Mouse (Mus musculus) thymus, postnatal 4 days (tissue): ENCODE data around the gene Ric1.
A peak's percentile ranks its signal among the peaks of the same experiment; 100 is the strongest.

Experiments used
- DNase-seq: peaks from one replicate; pipeline ENCODE4 v3.0.0; 2021

Ric1 gene

DNA sequence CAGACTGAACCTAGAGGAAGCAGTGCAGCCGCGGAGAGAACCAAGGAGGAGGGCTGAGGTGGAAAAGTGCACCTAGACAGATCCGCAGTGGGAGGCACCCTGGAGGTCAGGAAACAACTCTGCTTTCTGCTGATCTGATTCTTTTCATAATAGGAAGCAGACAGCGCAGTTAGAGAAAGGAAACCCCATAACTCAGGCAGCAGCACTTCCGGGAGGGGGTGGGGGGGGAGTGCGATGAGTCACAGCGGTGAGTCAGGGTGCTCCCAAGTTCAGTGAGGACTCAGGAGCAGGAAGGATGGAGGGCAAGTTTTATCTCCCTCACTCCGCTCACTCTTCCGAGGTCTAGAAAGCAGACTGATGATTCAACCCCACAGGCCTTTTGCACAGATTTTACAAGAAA lies 119.0 kb downstream of the Ric1 start:
- DNase-seq, result peak; percentile 39

DNA sequence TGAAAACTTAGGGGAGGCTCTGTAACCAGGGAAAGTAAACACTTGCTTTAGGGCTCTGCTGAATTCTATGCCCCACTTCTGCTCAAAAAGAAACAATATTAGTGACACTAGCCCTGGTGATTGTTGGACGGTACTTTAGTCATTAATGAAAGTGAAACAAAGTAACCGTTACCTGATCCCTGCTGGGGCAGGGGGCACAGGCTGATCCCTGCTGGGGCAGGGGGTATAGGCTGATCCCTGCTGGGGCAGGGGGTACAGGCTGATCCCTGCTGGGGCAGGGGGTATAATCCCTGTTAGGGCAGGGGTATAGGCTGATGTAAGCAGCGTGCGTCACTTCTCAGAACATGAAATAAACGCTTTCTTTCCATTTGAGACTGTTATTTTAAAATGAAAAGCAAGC lies 119.4 kb downstream of the Ric1 start:
- no peak for DNase-seq

DNA sequence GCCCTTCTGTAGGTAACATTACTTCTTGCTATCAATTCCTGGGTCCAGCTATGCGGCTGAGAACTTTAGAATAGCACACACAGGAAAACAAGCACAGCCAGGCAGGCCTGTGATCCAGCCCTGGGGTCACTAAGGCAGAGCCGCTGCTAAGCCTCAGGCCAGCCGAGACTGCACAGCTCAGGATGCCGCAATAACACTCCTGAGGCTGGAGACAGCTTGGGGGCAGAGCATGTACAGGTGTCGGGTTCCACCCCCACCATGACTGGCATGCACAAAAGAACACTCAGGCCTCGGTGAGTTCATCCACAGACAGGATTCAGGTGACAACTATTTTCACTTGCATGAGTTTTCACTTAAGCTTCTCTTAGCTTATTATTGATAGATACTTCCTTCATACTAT lies 120.1 kb downstream of the Ric1 start:
- no peak for DNase-seq

DNA sequence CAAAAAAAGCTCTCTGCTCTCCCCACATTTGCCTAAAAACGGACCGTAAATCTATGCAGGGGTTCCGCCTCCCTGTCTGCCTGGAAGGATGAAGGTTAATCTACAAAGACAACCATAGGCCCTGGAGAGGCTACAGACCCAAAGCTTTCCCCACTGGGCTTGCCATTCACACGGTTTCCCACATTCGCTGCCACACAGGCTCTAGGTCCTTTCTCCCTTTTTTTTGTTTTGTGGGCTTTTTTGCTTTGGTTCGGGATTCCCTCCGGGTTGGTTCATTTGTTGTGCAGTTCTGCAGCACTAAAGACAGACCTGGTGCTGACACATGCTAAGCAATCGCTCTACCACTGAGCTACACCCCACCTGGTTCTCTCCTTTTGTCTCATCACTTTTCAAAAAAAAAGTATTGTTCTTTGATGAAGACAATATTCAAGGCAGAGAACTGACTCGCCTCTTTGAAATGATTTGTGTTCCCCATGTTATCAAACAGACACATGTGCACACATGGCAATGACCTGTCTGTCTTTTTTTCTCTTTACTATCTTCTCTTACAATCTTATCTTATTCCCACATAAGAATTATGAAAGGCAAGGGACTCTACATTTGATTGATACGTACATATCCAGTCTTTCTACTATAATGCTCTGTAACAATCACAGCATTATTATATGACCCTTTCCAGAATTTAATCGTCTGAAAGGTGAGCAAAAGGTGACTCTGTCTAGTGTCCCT lies 121.3 kb downstream of the Ric1 start:
- no peak for DNase-seq

DNA sequence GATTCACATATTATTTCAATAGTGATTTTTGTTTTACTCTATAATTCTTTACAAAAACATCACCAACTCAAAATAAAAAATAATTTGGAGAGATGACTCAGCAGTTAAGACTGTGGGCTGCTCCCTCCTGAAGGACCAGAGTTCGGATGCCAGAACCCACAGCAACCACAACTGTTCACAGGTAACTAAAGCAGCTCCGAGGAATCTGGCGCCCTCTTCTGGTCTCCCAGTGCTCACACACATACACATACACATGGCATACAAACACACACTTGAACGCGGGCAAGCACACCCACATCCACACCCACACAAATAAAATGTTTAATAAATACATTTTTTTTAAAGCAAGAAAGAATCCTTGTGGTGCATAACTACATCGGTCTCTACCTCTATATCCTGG lies 122.7 kb downstream of the Ric1 start:
- peak; percentile 50 for DNase-seq

DNA sequence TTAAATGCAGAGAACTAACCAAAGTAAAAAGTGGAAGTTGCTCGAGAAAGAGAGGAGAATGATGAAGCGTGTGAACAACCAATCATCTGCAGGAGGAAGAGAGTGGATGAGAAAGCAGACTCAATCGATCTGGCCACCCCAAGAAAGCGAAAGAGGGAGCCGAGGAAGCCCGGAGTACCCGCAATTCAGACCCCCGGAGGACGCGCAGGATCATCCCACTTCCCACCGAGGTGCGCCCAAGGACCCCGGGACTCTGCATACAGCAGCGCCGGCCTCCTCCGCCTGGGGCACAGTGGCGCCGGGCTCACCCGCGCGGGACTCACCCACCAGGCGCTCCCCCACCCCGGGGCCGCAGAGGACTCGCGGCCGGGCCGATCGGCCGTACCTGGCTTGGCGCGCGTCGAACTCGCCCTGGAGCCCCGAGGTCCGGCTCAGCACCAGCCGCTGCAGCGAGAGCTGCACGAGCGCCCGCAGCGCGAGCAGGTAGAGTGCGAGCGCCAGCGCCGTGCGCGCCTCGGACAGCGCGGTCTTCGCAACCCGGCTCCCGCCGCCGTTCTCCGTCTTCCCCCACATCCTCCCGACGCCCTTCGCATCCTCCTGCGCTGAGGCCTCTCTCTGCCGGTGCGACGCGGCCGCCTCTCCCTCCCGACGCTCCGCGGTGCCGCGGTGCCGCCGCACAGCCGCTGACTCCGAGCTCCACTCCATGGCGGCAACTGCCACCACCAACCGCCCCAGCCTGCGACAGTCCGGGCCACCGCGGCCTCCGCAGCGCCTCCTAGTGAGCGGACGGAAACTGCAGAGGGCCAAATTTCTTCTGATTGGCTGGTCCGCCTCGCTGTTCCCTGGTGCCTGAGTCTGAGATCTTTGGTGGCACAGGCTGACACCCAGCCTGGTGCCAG lies 125.8 kb downstream of the Ric1 start, which contains the start of gene Ermp1:
Ermp1 (minus strand) TSS at position 765 of the 899 bp plus-strand sequence.
- peak; percentile 99 for DNase-seq

DNA sequence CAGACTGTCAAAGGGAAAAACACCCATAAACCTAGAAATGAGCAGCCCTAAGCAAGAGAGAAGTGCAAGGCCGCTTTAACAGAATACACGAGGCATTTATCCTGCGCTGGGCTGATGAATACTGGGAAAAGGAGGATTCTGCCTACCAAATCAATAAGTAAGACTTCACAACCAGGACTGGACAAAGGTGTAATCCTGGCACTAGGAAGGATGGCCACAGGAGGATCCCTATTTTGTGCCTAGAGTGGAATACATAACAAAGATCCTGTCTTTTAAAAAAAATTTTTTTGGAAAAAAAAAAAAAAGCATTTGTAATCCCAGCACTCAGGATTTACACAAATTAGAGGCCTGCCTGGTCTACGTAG lies 126.5 kb downstream of the Ric1 start:
- DNase-seq, result no peak

DNA sequence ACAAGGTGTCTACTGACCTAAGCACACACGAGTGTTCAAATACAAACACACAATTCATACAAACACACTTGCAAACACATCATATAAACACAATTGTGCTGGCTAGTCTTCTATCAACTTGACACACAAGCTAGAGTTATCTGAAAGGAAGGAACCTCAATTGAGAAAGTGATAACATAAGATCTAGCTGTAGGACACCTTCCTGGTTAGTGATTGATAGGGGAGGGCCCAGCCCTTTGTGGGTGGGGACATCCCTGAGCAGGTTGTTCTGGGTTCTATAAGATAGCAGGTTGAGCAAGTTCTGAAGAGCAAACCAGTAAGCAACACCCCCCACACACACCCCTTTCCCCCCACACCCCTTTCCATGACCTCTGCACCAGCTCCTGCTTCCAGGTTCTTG lies 127.6 kb downstream of the Ric1 start:
- no peak for DNase-seq

DNA sequence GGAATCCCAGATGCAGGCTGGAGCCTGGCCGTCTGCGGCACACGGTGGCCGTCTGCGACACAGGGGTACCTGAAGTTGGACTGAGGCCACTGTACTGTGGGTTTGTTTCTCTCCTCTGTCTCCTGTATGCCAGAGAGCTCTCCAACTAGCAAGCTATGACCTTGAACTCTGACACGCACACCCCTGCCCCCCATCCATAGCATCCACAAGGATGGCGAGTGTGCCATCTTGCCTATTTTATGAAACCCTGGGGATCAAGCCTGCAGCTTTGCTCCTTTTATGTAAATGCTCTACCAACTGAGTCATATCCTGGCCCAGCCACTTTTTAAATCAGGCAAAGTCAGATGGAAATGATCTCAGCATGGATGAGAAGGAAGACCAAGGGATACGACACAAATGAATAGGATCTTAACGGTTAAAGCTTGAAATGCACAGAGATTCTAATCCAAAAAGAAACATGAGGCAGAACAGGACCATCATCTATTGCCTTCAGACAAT lies 131.7 kb downstream of the Ric1 start:
- DNase-seq, result no peak

DNA sequence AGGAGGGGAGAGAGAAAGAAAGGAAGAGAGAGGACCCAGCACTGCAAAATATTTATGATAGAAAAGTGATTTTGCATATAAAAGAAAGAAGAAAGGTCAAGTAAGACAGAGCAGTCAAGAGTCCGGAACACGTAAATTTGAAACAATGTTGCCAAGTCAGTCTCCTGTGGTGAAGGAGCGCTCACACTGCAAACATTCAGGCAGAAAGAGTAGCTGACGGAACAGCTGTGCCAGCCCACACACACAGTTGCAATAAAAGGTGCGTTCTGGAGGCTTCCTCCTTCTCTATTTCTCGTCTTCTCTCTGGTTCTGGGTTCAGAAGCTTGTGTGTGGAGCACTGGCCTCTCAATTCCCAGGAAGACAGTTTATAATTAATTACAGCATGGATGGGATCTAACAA lies 133.1 kb downstream of the Ric1 start:
- no peak for DNase-seq

DNA sequence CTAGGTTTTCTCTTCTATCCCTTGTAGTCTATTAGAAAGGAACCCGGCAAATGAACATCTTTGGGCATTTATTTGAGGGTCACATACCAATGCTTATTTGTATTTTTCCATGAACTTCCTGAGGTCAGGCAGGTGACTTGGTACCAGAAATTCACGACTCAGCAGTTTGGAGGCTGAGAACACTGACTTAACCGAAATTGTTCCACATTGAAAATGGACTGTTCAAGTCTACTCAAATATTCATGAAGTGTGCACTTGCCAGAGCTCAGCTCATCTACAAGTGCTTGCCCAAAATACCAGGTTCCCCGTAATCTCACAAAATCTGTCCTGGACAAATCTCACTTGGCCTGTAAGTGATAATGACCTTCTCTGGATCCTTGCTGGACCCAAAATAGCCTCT lies 133.9 kb downstream of the Ric1 start:
- no peak for DNase-seq
